Mouse (Mus musculus): ENCODE data around the gene Bdkrb2. TPM values are rescaled to one million over a fixed set of nuclear protein-coding genes. Genes with fewer than 3 reads are reported as not detected.
A peak's percentile ranks its signal among the peaks of the same experiment; 100 is the strongest.

Gene Bdkrb2
- 5.3 and 5.8 TPM in 2 replicates for polyA plus RNA-seq (2015; fragmentation: Nextera tagmentation; extraction: Ambion mirVana)

DNA sequence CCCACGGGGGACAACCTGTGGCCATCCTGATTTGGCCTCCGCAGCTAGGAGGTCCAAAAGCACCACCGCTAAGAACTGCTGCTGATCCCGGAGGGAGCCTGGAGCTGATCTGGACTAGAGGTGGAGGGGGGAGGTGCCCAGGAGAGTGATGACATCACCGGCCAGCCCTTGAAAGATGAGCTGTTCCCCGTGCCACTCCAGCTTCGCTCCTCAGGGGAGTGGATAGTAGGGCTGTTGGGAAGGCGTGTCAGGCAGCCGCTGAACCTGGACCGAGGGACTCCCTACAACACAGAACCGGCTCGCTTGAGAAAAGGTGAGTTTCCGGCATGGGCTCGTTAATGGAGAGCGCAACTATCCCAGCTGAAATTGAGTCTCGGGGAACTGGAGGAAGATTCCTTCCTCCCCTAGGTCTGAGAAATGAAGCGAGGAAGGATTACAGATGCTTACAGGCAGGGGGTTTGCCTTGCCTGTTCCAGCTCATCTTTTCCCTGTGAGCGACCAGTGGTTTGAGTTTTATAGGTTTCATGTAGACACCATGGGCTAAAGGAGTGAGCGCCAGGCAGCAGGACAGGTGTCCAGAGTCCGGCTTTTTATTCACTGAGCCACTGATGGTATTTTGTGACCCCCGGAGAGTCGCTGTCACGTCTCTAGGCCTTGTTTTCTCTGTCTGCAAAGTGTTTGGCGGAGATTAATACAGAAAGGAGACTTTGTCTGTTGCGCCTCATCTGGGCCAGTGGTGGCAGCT lies at the start of gene Bdkrb2:
Bdkrb2 (plus strand) TSS at position 291 of the 745 bp plus-strand sequence.
- 0 out of 2 replicates have a peak, but pooled peaks cover 3% of the 10 kb centered on the region for H3K9me3 ChIP-seq (ENCODE audit: control insufficient read depth, low read length)
- H3K27ac ChIP-seq (ENCODE audit: low read length) = peak within 1 kb of the TSS; percentile 4; the same call in 1 of the 2 replicates
- H3K9ac ChIP-seq (ENCODE audit: low read depth, low read length) = peak within 1 kb of the TSS; percentile 60
- peaks cover 16% of the 10 kb centered on the region; the same call in 1 of the 2 replicates for H3K27me3 ChIP-seq (replicated peaks; ENCODE audit: control insufficient read depth, insufficient read depth, low read length)
- peak; percentile 85 for ATAC-seq
- H3K4me1 ChIP-seq (ENCODE audit: control insufficient read depth, insufficient read depth, low read length) = peaks cover 28% of the 10 kb centered on the region
- peak within 1 kb of the TSS; percentile 48 for H3K4me2 ChIP-seq (ENCODE audit: low read depth, low read length)
- 6% methylated on average over 25 of the region's 25 CpGs for WGBS
- peak within 1 kb of the TSS; percentile 40 for H3K4me3 ChIP-seq (ENCODE audit: low read length)
- no peaks in the 10 kb centered on the region for H3K36me3 ChIP-seq (ENCODE audit: control insufficient read depth, insufficient read depth, low read length)

DNA sequence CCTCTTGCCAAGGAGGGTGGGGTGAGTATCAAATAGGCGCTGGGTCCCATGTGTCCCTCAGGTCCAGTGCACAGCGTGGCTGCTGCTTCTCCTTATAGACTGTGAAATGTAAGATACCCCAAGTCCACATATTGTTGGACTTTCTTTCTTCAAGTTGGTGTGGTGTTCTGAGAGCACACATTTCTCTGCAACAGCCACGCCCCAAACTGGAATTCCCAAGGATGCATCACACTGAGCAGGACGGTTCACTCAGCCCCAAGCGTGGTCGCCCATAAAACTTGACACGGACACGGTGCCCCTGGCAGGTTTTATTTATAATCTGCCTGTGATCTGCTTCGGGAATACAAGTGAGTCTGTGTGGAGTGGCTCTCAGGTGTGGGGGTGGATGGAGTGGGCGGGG lies 48.9 kb upstream of the Bdkrb2 start:
- H3K4me2 ChIP-seq (ENCODE audit: low read depth, low read length) = no peak overlapping the region
- no peak overlapping the region for H3K4me3 ChIP-seq (ENCODE audit: low read length)
- 58% methylated on average over 10 of the region's 10 CpGs for WGBS
- ATAC-seq = no peak
- H3K9ac ChIP-seq (ENCODE audit: low read depth, low read length) = no peak overlapping the region
- H3K27ac ChIP-seq (ENCODE audit: low read length) = no peak overlapping the region
- H3K36me3 ChIP-seq (ENCODE audit: control insufficient read depth, insufficient read depth, low read length) = no peaks in the 10 kb centered on the region
- no peaks in the 10 kb centered on the region for H3K9me3 ChIP-seq (ENCODE audit: control insufficient read depth, low read length)
- no peaks in the 10 kb centered on the region; the same call in 1 of the 2 replicates for H3K27me3 ChIP-seq (replicated peaks; ENCODE audit: control insufficient read depth, insufficient read depth, low read length)
- H3K4me1 ChIP-seq (ENCODE audit: control insufficient read depth, insufficient read depth, low read length) = peaks cover 16% of the 10 kb centered on the region

DNA sequence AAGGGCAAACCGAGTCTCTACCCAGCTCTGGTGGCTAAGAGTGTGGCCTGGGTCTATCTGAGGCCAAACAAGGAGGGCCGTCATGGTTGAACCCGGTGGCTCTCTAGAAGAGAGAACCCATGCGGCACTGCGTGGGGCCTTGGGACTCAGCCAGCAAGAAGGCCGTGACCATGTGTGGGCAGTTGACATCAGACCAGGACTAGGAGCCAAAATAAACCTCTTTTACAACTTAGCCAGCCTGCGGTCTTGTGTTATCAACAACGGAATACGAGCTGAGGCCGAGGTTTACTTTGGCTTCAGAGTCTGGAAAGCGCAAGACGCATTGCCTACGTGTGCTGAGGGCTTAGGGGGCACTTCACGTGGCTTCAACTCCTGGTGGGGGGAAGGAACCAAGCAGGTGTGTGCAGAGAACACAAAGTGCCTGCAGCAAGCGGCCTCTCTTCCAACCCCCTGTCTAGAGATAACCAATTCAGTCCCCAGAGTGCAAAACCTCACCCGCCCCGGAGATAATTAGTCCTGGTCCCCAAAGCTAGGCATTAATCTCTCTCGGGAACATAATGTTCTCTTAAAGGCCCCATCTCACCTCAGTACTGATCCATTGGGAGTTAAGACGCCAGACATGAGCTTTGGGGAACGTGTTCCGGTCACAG lies 45.9 kb upstream of the Bdkrb2 start:
- Histone ChIP-seq H3K4me1 (ENCODE audit: control insufficient read depth, insufficient read depth, low read length) (peaks cover 8% of the 10 kb centered on the region; the same call in 1 of the 2 replicates), H3K9me3 (ENCODE audit: control insufficient read depth, low read length) (no peaks in the 10 kb centered on the region), H3K4me2 (ENCODE audit: low read depth, low read length) (no peak overlapping the region), H3K27me3 (replicated peaks; ENCODE audit: control insufficient read depth, insufficient read depth, low read length) (no peaks in the 10 kb centered on the region; the same call in 1 of the 2 replicates), H3K36me3 (ENCODE audit: control insufficient read depth, insufficient read depth, low read length) (no peaks in the 10 kb centered on the region), H3K27ac (ENCODE audit: low read length) (no peak overlapping the region; the same call in 1 of the 2 replicates), H3K9ac (ENCODE audit: low read depth, low read length) (no peak overlapping the region), H3K4me3 (ENCODE audit: low read length) (no peak overlapping the region)
- ATAC-seq = no peak
- WGBS = 55% methylated on average over 21 of the region's 21 CpGs

DNA sequence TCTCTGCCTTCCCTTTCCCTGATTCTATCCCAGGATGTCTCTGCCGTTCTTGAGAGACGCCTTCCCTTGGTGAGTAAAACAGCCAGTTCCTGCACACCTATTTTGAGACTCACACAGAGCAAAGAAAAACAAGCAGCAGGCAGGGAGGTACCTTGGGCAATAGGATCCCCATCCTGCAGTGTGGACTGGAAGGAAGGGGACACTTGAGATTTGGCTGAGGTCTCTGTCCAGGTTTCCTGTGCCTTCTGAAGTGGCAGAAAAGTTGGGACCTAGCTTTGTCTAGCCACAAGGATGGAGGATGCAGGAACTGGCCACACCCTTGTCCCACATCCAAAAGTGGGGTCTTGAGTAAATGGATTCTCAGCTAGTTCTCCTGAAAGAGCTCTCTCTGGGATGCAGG lies 43.2 kb upstream of the Bdkrb2 start:
- Histone ChIP-seq H3K9me3 (ENCODE audit: control insufficient read depth, low read length) (no peaks in the 10 kb centered on the region), H3K36me3 (ENCODE audit: control insufficient read depth, insufficient read depth, low read length) (no peaks in the 10 kb centered on the region), H3K27ac (ENCODE audit: low read length) (peak overlapping the region; percentile 5; the same call in 1 of the 2 replicates), H3K4me3 (ENCODE audit: low read length) (no peak overlapping the region), H3K4me1 (ENCODE audit: control insufficient read depth, insufficient read depth, low read length) (peaks cover 7% of the 10 kb centered on the region; the same call in 1 of the 2 replicates), H3K27me3 (replicated peaks; ENCODE audit: control insufficient read depth, insufficient read depth, low read length) (no peaks in the 10 kb centered on the region), H3K4me2 (ENCODE audit: low read depth, low read length) (no peak overlapping the region), H3K9ac (ENCODE audit: low read depth, low read length) (no peak overlapping the region)
- ATAC-seq = 0 out of 2 replicates have a peak, but pooled peaks have one; percentile 14
- WGBS = 83% methylated on average over 2 of the region's 2 CpGs

DNA sequence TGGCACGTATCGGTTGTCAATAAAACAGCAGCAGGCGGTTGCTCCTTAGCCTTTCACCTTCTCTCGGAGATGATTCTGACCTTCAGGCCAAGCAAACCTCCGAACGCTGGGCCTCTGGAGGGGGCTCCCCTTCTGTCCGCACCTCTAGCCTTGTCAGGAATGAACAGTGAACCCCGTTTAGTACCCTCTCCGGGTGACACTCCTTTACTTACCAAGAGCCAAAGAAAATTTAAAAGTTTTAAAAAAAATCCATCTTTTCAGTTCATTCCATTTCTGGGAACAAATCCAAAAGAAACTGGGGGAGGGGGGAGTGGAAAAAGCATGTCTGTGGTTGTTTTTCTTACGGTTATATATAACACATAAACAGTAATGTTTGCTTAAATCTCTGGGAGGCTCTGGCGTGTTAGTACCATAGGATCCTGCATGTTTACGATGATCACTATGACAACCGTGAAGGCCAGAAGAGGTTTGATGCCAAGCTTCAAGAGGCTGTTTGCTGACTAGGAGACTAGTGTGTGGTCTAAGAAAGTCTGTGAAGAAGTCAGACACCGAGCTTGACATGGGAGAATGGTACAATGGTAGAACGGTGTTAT lies 41.8 kb upstream of the Bdkrb2 start:
- Histone ChIP-seq H3K4me1 (ENCODE audit: control insufficient read depth, insufficient read depth, low read length) (peaks cover 7% of the 10 kb centered on the region; the same call in 1 of the 2 replicates), H3K9ac (ENCODE audit: low read depth, low read length) (peak overlapping the region; percentile 32; the same call in 1 of the 2 replicates), H3K4me2 (ENCODE audit: low read depth, low read length) (no peak overlapping the region), H3K9me3 (ENCODE audit: control insufficient read depth, low read length) (no peaks in the 10 kb centered on the region), H3K36me3 (ENCODE audit: control insufficient read depth, insufficient read depth, low read length) (no peaks in the 10 kb centered on the region), H3K27me3 (replicated peaks; ENCODE audit: control insufficient read depth, insufficient read depth, low read length) (no peaks in the 10 kb centered on the region), H3K27ac (ENCODE audit: low read length) (peak overlapping the region; percentile 67), H3K4me3 (ENCODE audit: low read length) (no peak overlapping the region)
- peak; percentile 67 for ATAC-seq
- 47% methylated on average over 15 of the region's 15 CpGs for WGBS

DNA sequence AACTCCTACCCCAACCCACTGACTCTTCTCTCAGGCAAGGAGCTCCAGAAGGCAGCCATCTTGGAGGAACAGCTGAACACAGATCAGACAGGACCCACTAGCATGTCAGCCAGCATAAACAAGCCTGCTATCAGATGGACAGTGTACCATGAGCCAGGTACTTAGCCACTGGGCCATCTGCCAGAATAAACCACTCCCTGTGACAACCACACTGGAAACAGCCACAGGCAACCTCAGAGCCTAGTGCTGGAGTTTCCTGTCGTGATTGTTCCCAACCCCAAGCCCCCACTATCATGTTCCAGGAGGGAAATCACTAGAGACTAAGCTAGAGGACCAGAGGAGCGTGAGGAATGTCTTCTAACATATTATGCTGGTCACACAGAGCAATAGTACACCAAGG lies 39.3 kb upstream of the Bdkrb2 start:
- Histone ChIP-seq H3K36me3 (ENCODE audit: control insufficient read depth, insufficient read depth, low read length) (no peaks in the 10 kb centered on the region), H3K27me3 (replicated peaks; ENCODE audit: control insufficient read depth, insufficient read depth, low read length) (no peaks in the 10 kb centered on the region), H3K27ac (ENCODE audit: low read length) (no peak overlapping the region; the same call in 1 of the 2 replicates), H3K9ac (ENCODE audit: low read depth, low read length) (no peak overlapping the region), H3K4me3 (ENCODE audit: low read length) (no peak overlapping the region), H3K4me2 (ENCODE audit: low read depth, low read length) (no peak overlapping the region), H3K4me1 (ENCODE audit: control insufficient read depth, insufficient read depth, low read length) (peaks cover 4% of the 10 kb centered on the region; the same call in 1 of the 2 replicates), H3K9me3 (ENCODE audit: control insufficient read depth, low read length) (no peaks in the 10 kb centered on the region)
- no peak for ATAC-seq
- WGBS = 62% methylated on average over 2 of the region's 2 CpGs

DNA sequence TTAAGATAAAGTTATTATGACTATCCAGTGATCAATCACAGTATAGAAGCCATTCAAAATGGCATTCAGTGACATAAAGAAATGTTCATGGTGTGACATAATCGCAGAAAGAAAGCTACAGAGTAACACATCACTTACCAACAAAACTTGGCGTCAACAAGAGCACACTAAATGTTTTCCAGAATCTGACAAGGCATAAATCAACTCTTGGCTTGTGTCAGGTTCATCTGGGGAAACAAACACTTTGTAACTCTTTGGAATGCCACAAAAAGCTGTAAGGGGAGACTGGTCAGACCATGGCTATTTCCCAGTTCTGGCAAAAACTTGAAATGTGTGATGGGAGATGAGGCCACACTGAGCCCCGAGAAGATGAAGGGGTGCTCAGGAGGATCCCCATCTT lies 36.8 kb upstream of the Bdkrb2 start:
- no peaks in the 10 kb centered on the region for H3K9me3 ChIP-seq (ENCODE audit: control insufficient read depth, low read length)
- H3K36me3 ChIP-seq (ENCODE audit: control insufficient read depth, insufficient read depth, low read length) = no peaks in the 10 kb centered on the region
- H3K4me3 ChIP-seq (ENCODE audit: low read length) = no peak overlapping the region
- H3K4me2 ChIP-seq (ENCODE audit: low read depth, low read length) = no peak overlapping the region
- H3K9ac ChIP-seq (ENCODE audit: low read depth, low read length) = no peak overlapping the region
- no peak for ATAC-seq
- 73% methylated on average over 3 of the region's 3 CpGs for WGBS
- H3K27ac ChIP-seq (ENCODE audit: low read length) = no peak overlapping the region
- no peaks in the 10 kb centered on the region for H3K27me3 ChIP-seq (replicated peaks; ENCODE audit: control insufficient read depth, insufficient read depth, low read length)
- H3K4me1 ChIP-seq (ENCODE audit: control insufficient read depth, insufficient read depth, low read length) = no peaks in the 10 kb centered on the region; the same call in 1 of the 2 replicates

DNA sequence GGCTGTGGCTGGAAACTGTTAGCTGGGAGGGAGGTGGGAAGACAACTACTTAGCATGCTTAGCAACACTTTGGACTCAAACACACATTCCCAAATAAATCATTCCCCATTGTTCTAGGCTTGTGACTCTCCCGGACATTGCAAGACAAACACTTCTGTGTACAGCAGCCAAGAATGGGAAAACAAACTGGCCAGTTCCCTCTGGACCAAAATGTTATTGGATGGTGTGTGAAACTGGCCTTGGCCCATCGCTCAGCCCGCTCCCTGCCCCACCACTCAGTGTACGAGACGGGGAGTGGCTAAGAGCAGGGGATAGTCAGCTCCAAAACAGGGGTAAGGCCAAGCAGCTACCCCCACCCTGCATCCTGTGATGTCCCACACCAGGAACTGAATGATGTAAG lies 36.2 kb upstream of the Bdkrb2 start:
- H3K4me2 ChIP-seq (ENCODE audit: low read depth, low read length) = no peak overlapping the region
- H3K27me3 ChIP-seq (replicated peaks; ENCODE audit: control insufficient read depth, insufficient read depth, low read length) = no peaks in the 10 kb centered on the region
- no peak overlapping the region for H3K4me3 ChIP-seq (ENCODE audit: low read length)
- H3K27ac ChIP-seq (ENCODE audit: low read length) = peak overlapping the region; percentile 16; the same call in 1 of the 2 replicates
- H3K4me1 ChIP-seq (ENCODE audit: control insufficient read depth, insufficient read depth, low read length) = no peaks in the 10 kb centered on the region; the same call in 1 of the 2 replicates
- no peak overlapping the region for H3K9ac ChIP-seq (ENCODE audit: low read depth, low read length)
- no peaks in the 10 kb centered on the region for H3K36me3 ChIP-seq (ENCODE audit: control insufficient read depth, insufficient read depth, low read length)
- H3K9me3 ChIP-seq (ENCODE audit: control insufficient read depth, low read length) = no peaks in the 10 kb centered on the region
- WGBS = 54% methylated on average over 5 of the region's 5 CpGs
- ATAC-seq = peak; percentile 65

DNA sequence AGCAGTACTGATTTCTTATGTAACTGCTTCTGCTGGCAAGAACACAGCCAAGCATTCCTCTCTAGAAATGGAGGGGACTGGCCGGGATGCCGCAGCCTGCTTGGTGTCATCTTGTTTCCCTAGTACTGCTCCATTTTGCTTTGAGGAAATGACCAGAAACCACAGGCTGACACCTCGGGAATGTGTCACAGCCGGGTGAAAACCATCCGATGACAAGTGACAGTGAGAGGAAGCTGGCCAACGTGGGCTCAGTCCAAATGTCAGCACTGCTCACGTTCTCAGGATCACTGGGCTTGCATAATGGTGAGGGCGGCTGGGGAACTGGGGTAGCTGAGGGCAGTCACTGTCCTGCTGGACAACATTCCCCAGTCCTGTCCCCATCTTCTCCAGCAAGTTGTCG lies 33.5 kb upstream of the Bdkrb2 start:
- Histone ChIP-seq H3K27ac (ENCODE audit: low read length) (no peak overlapping the region), H3K4me3 (ENCODE audit: low read length) (no peak overlapping the region), H3K4me2 (ENCODE audit: low read depth, low read length) (no peak overlapping the region), H3K27me3 (replicated peaks; ENCODE audit: control insufficient read depth, insufficient read depth, low read length) (no peaks in the 10 kb centered on the region), H3K9ac (ENCODE audit: low read depth, low read length) (no peak overlapping the region), H3K36me3 (ENCODE audit: control insufficient read depth, insufficient read depth, low read length) (no peaks in the 10 kb centered on the region), H3K9me3 (ENCODE audit: control insufficient read depth, low read length) (0 out of 2 replicates have a peak, but pooled peaks cover 1% of the 10 kb centered on the region), H3K4me1 (ENCODE audit: control insufficient read depth, insufficient read depth, low read length) (no peaks in the 10 kb centered on the region; the same call in 1 of the 2 replicates)
- ATAC-seq = no peak
- 71% methylated on average over 9 of the region's 9 CpGs for WGBS

Measured in intestine, embryonic 16.5 days (tissue).